Mouse (Mus musculus) kidney, postnatal 0 days (tissue): Measurements from ENCODE around the gene Cat. TPM values are rescaled to one million over a fixed set of nuclear protein-coding genes. Genes with fewer than 3 reads are reported as not detected.

ENCODE experiments used
- ATAC-seq: fragments of 200-750 bp; cut with Nextera tagmentation; replicated peaks from 2 replicates; pipeline ENCODE4 v1.8.0; 2017; ENCODE audit warnings: low read depth, moderate number of reproducible peaks, moderate TSS enrichment, moderate library complexity; ENCODE audit not compliant: low FRiP score
- DNase-seq: peaks from one replicate; pipeline ENCODE4 v3.0.0-alpha.2; 2016; ENCODE audit warnings: low spot score
- H3K27ac ChIP-seq: fragments of 300-500 bp; sonication (generic); 2 replicates; pipeline ENCODE4 v1.5.1; 2014; ENCODE audit warnings: mild to moderate bottlenecking
- H3K27me3 ChIP-seq: fragments of 300-500 bp; sonication (generic); 2 replicates; pipeline ENCODE4 v1.6.1; 2014; ENCODE audit warnings: low read length, mixed read lengths; ENCODE audit not compliant: insufficient read depth
- H3K36me3 ChIP-seq: fragments of 300-500 bp; sonication (generic); 2 replicates; pipeline ENCODE4 v1.6.1; 2014; ENCODE audit warnings: low read length, mixed read lengths; ENCODE audit not compliant: insufficient read depth
- H3K4me1 ChIP-seq: fragments of 300-500 bp; sonication (generic); replicated peaks from 2 replicates; pipeline ENCODE4 v1.6.1; 2014; ENCODE audit warnings: antibody characterized with exemption, low read length, mixed read lengths; ENCODE audit not compliant: insufficient read depth
- H3K4me2 ChIP-seq: fragments of 300-500 bp; sonication (generic); 2 replicates; pipeline ENCODE4 v1.6.1; 2014; ENCODE audit warnings: mild to moderate bottlenecking, low read length, moderate library complexity, mixed read lengths
- H3K4me3 ChIP-seq: fragments of 300-500 bp; sonication (generic); replicated peaks from 2 replicates; pipeline ENCODE4 v1.5.1; 2014; ENCODE audit warnings: low read depth, low read length
- H3K9ac ChIP-seq: fragments of 300-500 bp; sonication (generic); 2 replicates; pipeline ENCODE4 v1.6.1; 2014; ENCODE audit warnings: low read depth, low read length
- H3K9me3 ChIP-seq: fragments of 300-500 bp; sonication (generic); replicated peaks from 2 replicates; pipeline ENCODE4 v1.6.1; 2016; ENCODE audit warnings: low read length, inconsistent platforms, mixed read lengths
- CTCF ChIP-seq: IDR thresholded peaks from 2 replicates; pipeline ENCODE4 v1.5.1; 2016; ENCODE audit warnings: antibody characterized with exemption, low read depth, mild to moderate bottlenecking, moderate library complexity
- WGBS: fragments of 180-500 bp; shearing (Covaris S2); extraction: QIAGEN DNeasy Blood & Tissue Kit; methylation state at CpG from one replicate; pipeline ENCODE4 v1.1.7; 2014; 5-methylcytosine and 5-hydroxymethylcytosine counted together
- polyA plus RNA-seq: library from polyadenylated mRNA; unstranded; fragments of >200 nt; fragmentation: Nextera tagmentation; extraction: Ambion mirVana; gene quantifications from 2 replicates; pipeline ENCODE4 v1.2.1, GENCODE M21; 2015

The Cat gene
- polyA plus RNA-seq, 1 experiment from 2014 or later: 85.1 TPM

DNA sequence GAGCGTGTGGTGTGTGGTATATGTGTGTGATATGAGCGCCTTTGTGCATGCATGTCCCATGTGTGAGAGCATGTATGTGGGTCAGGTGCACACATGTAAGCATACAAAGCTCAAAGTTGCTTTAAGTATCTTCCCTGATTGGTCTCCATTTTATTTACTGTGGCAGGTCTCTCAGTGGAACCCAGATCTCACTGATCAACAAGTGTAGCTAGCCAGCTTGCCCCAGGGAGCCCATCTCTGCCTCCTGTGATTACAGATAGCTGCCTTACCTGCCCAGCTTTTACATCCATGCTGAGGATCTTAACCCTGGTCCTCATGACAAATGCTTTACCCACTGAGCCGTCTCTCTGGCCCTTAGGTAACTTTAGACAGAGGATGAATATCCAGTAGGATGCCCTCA is 6.6 kb downstream of the Cat start:
- Histone ChIP-seq H3K36me3 (0 out of 2 replicates have a peak, but pooled peaks cover 13% of the 10 kb centered on the region), H3K9me3 (no peaks in the 10 kb centered on the region), H3K27me3 (no peaks in the 10 kb centered on the region), H3K4me2 (no peak overlapping the region), H3K9ac (no peak overlapping the region), H3K4me3 (no peak overlapping the region), H3K4me1 (peaks cover 5% of the 10 kb centered on the region; the same call in 1 of the 2 replicates), H3K27ac (no peak overlapping the region)
- DNase-seq (no peak), ATAC-seq (no peak)
- no peak for TF ChIP-seq CTCF
- WGBS: 87% methylated on average over 3 of the region's 3 CpGs

DNA sequence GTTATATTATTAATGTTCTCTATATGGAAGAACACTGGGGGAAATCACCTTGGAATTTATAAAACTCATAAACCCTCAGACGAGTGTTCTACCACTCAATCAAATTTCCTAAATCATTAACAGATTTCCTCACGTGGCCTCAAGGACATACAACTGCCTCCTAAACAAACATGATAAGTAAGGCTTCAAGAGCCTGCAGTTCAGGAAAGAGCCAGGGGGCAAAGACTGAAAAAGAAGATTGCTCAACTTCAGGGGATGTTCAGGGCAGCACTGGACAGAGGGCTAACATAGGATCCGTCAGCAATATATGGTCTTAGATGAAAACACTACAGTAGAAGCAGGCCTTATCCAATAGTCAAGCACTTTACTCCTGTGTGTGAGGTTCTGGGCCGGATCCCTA is 7.5 kb downstream of the Cat start:
- no peaks in the 10 kb centered on the region for H3K9me3 ChIP-seq
- no peak overlapping the region for H3K9ac ChIP-seq
- no peaks in the 10 kb centered on the region for H3K4me1 ChIP-seq
- ATAC-seq: peak; percentile 63
- H3K4me3 ChIP-seq: no peak overlapping the region
- H3K4me2 ChIP-seq: no peak overlapping the region
- no peak for DNase-seq
- WGBS: 60% methylated on average over 4 of the region's 4 CpGs
- 0 out of 2 replicates have a peak, but pooled peaks cover 16% of the 10 kb centered on the region for H3K36me3 ChIP-seq
- no peaks in the 10 kb centered on the region for H3K27me3 ChIP-seq
- H3K27ac ChIP-seq: no peak overlapping the region
- TF ChIP-seq CTCF: no peak

DNA sequence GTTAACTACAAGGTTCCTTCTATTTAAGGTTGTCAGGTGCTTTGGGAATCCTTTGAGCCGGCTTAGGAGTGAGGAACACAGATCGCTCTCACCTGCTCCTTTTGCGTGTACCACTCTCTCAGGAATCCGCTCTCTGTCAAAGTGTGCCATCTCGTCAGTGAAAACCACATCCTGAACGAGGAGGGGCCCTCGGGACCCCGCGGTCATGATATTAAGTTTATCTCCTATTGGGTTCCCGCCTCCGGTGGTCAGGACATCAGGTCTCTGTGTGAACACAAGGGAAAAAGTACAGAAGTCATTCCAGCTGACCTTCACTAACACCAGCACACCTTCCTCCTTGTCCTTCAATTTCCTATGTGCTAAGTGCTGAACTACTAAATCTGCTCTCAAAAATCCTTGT is 8.3 kb downstream of the Cat start:
- ATAC-seq: no peak
- Histone ChIP-seq H3K4me3 (no peak overlapping the region), H3K36me3 (0 out of 2 replicates have a peak, but pooled peaks cover 17% of the 10 kb centered on the region), H3K4me1 (no peaks in the 10 kb centered on the region), H3K4me2 (no peak overlapping the region), H3K27ac (no peak overlapping the region), H3K27me3 (no peaks in the 10 kb centered on the region), H3K9ac (no peak overlapping the region), H3K9me3 (no peaks in the 10 kb centered on the region)
- TF ChIP-seq CTCF: no peak
- DNase-seq: no peak
- WGBS: 92% methylated on average over 11 of the region's 11 CpGs

DNA sequence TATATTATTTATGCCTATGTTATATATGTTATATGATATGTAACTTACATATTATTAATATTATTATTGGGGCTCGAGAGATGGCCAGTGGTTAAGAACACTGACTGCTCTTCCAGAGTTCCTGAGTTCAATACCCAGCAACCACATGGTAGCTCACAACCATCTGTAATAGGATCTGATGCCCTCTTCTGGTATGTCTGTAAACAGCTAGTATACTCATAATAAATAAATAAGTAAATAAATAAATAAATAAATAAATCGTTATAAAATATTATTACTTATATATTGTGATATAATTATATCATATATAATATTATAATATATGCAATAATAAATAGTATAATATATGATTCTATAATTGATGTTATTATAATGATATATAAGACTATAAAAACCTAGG is 8.8 kb downstream of the Cat start:
- H3K36me3 ChIP-seq: peaks cover 21% of the 10 kb centered on the region; the same call in 1 of the 2 replicates
- H3K9me3 ChIP-seq: no peaks in the 10 kb centered on the region
- ATAC-seq (no peak), DNase-seq (no peak)
- H3K9ac ChIP-seq: no peak overlapping the region
- no peaks in the 10 kb centered on the region for H3K4me1 ChIP-seq
- 98% methylated on average over 2 of the region's 2 CpGs for WGBS
- no peaks in the 10 kb centered on the region for H3K27me3 ChIP-seq
- no peak overlapping the region for H3K4me3 ChIP-seq
- no peak overlapping the region for H3K4me2 ChIP-seq
- H3K27ac ChIP-seq: no peak overlapping the region
- 0 out of 2 replicates have a peak, but pooled peaks have one; percentile 9 for TF ChIP-seq CTCF

DNA sequence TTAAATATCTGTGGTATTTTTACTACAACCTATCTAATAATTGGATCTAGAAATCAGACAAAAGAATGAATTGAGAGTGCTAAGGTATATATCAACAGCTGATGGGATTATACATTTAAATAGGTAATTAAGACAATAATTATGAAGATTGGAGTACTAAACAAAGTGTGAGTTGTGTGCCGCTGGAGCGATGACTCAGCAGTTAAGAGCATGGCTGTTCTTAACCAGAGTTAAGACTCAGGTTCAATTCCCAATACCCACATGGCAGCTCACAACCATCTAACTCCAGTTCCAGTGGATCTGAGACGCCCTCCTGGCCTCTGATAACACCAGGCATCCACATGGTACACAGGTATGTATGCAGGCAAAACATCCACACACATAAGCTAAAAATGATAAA is 11.6 kb downstream of the Cat start:
- Histone ChIP-seq H3K4me1 (no peaks in the 10 kb centered on the region), H3K27me3 (no peaks in the 10 kb centered on the region), H3K4me3 (no peak overlapping the region), H3K27ac (no peak overlapping the region), H3K9ac (no peak overlapping the region), H3K36me3 (peaks cover 45% of the 10 kb centered on the region; the same call in 1 of the 2 replicates), H3K4me2 (no peak overlapping the region), H3K9me3 (no peaks in the 10 kb centered on the region)
- DNase-seq: no peak
- no peak for TF ChIP-seq CTCF
- no peak for ATAC-seq
- WGBS: 94% methylated on average over 3 of the region's 3 CpGs

DNA sequence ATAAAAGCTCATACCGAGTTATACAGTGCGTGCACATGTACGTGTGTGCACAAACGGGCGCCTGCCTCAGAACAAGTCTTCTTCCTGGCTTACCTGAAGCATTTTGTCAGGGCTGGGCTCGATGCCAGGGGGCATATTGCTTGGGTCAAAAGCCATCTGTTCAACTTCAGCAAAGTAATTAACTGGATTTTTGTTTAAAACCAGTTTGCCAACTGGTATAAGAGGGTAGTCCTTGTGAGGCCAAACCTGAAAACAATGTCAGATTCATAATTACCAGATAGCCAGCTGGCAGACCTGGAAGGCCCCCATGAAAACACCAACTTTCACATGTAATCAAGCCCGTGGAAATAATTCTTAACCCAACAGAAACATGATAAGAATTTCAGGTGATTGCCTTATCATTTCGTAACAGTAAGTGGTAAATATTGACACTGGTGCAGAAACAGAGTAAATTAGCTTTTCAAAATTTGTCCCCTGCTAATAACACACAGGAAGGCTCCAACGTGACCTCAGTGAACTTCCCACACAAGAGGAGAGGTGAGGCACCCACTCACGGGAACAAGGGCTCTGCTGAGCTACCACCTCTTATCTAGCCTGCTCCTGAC is 17.9 kb downstream of the Cat start:
- no peak for ATAC-seq

DNA sequence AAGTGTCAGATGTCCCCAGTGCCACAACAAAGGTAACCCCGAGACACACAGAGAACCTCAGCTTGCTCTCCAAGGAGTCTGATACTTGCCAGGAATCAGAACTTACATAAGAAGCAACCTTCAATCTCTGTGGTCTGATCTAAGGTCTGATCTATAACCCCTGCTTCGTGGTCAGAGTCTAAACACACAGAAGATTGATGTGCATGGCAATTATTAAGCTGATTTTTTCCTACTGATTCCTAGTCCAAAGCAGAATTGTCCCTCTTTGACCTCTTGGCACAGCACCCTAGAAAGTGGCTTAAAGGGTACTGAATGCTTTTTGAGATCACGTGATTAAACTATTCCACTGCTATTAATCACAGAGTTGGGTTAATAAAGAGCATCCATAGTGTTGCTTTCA is 18.7 kb downstream of the Cat start:
- no peak overlapping the region for H3K9ac ChIP-seq
- ATAC-seq (no peak), DNase-seq (no peak)
- 0 out of 2 replicates have a peak, but pooled peaks cover 6% of the 10 kb centered on the region for H3K4me1 ChIP-seq
- TF ChIP-seq CTCF: no peak
- no peaks in the 10 kb centered on the region for H3K27me3 ChIP-seq
- 70% methylated on average over 3 of the region's 3 CpGs for WGBS
- H3K36me3 ChIP-seq: peaks cover 57% of the 10 kb centered on the region
- H3K4me3 ChIP-seq: no peak overlapping the region
- H3K9me3 ChIP-seq: no peaks in the 10 kb centered on the region
- H3K27ac ChIP-seq: no peak overlapping the region
- no peak overlapping the region for H3K4me2 ChIP-seq

More for the DNA sequence above, 17.9 kb downstream of the Cat start:
- TF ChIP-seq CTCF: no peak
- WGBS: 68% methylated on average over 10 of the region's 10 CpGs
- H3K9me3 ChIP-seq: no peaks in the 10 kb centered on the region
- H3K4me2 ChIP-seq: no peak overlapping the region
- no peaks in the 10 kb centered on the region for H3K27me3 ChIP-seq
- no peak overlapping the region for H3K9ac ChIP-seq
- H3K4me3 ChIP-seq: no peak overlapping the region
- peaks cover 61% of the 10 kb centered on the region for H3K36me3 ChIP-seq
- no peak for DNase-seq
- no peaks in the 10 kb centered on the region for H3K4me1 ChIP-seq
- no peak overlapping the region for H3K27ac ChIP-seq
